Mouse (Mus musculus) heart, postnatal 36 days (tissue): ENCODE data around the gene Dnajc22. TPM values are rescaled to one million over a fixed set of nuclear protein-coding genes. Genes with fewer than 3 reads are reported as not detected.

Source experiments
- DNase-seq, 2 experiments: peaks; one replicate each; pipeline ENCODE4 v3.0.0; 2021 to 2022
- intact Hi-C: fragments of 180-260 bp; cut with DNase I; formaldehyde crosslinking; loops from one replicate; pipeline ENCODE4 v1.15.1; 2025
- total RNA-seq, 2 experiments: library from RNA; stranded (reverse); gene quantifications; 2 replicates each; pipeline ENCODE4 v1.2.3; 2021

The Dnajc22 gene
- total RNA-seq, 2 experiments from 2014 or later, result 0.22 to 0.36 TPM

DNA sequence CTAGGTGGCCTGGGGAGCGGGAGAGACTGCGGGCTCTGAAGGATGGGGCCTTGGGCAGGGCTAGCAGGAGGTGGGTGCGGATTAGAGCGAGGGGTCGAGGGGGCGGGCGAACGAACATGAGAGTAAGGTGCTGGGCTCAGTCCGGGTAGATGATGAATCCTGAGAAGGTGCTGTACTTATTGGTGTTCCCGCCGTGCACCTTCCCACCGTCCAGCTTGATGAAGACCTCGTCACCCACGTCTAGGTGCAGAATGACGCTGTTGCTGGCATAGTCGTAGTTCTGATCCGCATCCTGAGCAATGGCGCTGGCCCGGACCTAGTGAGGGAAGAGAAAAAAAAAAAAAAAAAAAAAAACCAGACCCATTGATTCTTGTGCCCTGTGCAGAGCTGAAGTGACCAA lies 8.4 kb upstream of the Dnajc22 start:
- intact Hi-C loops, result loop anchor here (5.0 kb wide), 2 partner anchors 53 to 183 kb away; no protein-coding TSS in a partner anchor
- no peak for DNase-seq

- DNase-seq, result no peak
- intact Hi-C loops, result no loop called here
Observed at GRCm38 (mm10) chr15:99085997-99086396, 7.0 kb upstream of the Dnajc22 start.

DNA sequence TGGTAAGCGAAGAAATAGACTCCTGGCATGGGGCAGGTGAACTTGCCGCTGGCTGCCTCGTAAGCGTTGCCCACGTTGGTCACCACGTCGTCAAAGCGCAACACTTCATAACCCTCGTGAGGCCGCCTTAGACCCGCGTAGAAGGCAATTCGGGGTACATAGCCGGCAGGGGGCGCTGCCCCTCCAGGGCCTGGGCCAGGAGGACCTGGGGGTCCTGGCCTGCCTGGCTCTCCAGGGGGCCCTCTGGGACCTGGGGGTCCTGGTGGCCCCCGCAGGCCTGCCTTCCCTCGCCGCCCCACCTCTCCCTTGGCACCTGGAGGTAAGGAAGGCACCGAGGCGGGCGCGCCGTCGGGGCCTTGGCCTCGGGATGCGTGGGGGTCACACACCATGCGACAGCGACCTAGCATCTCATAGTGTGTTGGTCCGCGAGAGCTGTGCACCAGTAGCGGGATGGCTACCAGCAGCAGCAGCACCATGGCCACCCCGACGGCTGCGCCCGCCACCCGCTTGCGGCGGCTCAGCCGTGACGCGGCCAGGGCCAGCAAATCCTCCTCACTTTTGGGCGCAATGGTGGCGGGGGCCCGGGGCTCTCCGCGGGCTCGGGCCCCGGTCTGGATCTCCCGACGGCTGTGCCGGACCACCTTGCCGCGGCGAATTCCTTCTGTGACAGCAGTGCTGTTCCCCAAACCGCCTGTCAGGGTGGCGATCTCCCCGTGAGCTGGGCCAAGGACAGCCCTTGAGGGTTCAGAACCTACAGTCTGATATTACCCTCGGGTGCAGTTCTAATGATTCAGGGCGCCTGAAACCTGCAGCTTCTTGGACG lies 5.5 kb upstream of the Dnajc22 start, which contains the start of gene C1ql4:
Gene C1ql4 (minus strand): TSS at position 565 of the 823 bp plus-strand sequence.
- intact Hi-C loops, result loop anchor here (2.0 kb wide), 1 partner anchor 37 kb away; no protein-coding TSS in a partner anchor
- no peak for DNase-seq

DNA sequence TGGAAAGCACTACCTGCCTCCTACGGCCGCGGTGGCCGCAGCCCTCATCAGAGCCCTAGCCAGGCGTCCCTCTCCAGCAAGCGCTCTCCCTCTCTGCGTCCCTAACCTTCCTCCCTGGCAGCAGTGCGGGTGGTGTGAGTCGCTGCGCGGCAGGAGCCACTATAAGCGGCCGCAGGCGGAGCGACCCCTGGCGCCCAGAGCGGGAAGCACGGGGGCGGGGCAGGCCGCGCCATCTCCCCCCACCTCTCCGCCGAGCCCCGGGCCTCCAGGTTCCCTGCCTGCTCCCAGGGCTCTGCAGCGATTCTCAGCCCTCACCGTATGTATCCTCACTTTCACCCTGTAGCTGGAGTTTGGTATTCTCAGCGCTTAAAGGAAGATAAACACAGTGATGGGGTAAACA lies 4.7 kb upstream of the Dnajc22 start:
- intact Hi-C loops, result loop anchor here (2.0 kb wide), 1 partner anchor 37 kb away; no protein-coding TSS in a partner anchor
- DNase-seq, result peak; percentile 81 to 83

DNA sequence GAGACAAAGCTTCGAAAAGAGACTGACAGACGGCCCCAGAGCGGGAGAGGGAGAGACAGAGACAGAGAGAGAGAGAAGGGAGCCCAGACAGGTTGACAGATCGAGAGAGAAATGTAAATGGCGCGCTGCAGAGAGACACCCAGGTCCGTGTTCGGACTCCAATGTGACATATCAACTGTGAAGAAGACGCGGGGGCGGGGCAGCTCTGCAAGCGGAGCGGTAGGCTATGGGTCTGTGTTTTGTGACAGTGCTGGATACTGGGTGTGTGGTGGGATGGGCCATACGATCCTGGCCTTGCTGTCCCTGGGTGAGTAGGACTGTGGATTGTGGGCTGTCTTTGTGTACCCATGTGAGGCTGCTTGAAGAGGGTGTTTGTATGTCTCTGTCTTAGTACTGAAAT lies 3.9 kb upstream of the Dnajc22 start:
- DNase-seq, result no peak
- intact Hi-C loops, result loop anchor here (2.0 kb wide), 1 partner anchor 38 kb away; no protein-coding TSS in a partner anchor

- intact Hi-C loops, result no loop called here
- DNase-seq, result peak; percentile 41 to 52
Observed at GRCm38 (mm10) chr15:99093291-99094258, 605 bp downstream of the Dnajc22 start.

- intact Hi-C loops, result no loop called here
- no peak for DNase-seq
Observed at GRCm38 (mm10) chr15:99094631-99095270, 1.8 kb downstream of the Dnajc22 start.

- intact Hi-C loops, result no loop called here
- no peak for DNase-seq
Observed at GRCm38 (mm10) chr15:99095356-99095755, 2.4 kb downstream of the Dnajc22 start.

- intact Hi-C loops, result no loop called here
- DNase-seq, result no peak
Observed at GRCm38 (mm10) chr15:99096061-99096793, 3.3 kb downstream of the Dnajc22 start.

DNA sequence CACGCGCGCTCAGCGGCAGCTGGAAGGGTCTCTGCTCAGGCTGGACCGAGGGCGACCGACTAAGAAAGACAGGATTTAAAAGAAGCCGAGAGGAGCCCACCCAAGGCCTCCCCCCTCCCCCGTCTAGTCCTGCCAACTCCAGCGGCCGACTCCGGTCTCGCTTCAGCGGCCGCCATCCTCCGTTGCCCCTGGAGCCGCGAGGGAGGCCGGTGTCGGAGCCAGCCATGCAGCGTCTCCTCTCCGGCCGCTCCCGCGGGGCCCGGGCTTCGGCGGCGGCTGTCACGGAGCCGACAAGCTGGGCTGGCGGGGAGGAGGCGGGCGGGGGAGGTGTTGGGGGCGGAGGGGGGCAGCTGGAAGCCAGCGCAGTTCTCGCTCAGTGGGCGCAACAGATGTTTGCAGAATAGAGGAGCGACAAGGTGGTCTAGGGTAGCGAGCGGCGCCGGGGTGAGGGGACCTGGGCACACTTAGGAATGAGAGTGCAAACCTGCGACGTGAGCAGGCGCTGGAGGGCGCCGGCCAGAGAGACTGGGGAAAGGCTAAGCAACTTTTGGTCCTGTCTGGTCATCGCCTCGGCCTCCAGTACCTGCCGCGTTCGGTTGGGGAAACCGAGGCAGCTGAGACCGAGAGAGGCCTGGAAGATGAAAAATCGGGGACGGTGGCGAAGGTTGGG lies 4.0 kb downstream of the Dnajc22 start:
- DNase-seq, result peak in 1 of 2 experiments; percentile 34
- intact Hi-C loops, result no loop called here

GRCm38 (mm10) chr15:99097840-99098492 lies 5.0 kb downstream of the Dnajc22 start:
- intact Hi-C loops, result no loop called here
- peak; percentile 41 to 48 for DNase-seq

- no peak for DNase-seq
- intact Hi-C loops, result no loop called here
Observed at GRCm38 (mm10) chr15:99098493-99098861, 5.5 kb downstream of the Dnajc22 start.

- intact Hi-C loops, result no loop called here
- peak; percentile 64 to 67 for DNase-seq
Observed at GRCm38 (mm10) chr15:99099139-99099556, 6.2 kb downstream of the Dnajc22 start.

DNA sequence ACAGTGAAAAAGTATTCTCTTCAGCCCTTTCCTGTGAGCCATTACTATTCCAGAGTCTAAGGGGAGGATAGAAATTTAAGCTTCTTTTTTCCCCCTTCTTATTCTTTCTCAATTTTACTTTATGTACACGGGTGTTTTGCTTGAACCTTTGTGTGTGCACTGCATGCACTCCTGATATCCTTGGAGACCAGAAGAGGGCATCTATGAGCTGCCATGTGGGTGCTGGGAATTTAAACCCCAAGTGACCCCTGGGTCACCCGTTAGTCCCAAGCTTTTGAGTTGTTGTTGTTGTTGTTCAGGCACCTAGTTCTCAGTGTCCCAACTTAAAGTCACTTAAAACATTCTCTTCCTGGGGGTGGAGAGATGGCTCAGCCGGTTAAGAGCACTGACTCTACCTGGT lies 7.0 kb downstream of the Dnajc22 start:
- intact Hi-C loops, result loop anchor here (5.0 kb wide), 1 partner anchor 92 kb away; no protein-coding TSS in a partner anchor
- no peak for DNase-seq

DNA sequence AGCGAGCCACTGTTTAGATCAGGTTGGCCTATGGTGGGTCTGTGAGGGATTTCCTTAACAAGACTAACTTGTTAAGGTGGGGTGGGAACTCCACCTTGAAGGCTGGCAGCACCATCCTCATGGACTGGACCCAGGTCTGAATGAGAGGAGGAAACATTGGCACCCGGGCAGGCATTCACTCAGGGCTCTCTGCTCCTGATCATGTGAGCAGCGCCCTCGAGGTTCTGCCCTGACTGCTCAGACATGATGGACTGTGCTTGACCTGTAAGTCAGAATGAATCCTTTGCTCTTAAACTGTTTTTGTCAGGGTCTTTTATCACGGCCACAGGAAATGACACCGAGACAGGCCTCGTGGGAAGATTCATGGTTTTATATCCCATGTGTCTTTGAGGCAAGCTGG lies 12.3 kb downstream of the Dnajc22 start:
- intact Hi-C loops, result no loop called here
- no peak for DNase-seq

DNA sequence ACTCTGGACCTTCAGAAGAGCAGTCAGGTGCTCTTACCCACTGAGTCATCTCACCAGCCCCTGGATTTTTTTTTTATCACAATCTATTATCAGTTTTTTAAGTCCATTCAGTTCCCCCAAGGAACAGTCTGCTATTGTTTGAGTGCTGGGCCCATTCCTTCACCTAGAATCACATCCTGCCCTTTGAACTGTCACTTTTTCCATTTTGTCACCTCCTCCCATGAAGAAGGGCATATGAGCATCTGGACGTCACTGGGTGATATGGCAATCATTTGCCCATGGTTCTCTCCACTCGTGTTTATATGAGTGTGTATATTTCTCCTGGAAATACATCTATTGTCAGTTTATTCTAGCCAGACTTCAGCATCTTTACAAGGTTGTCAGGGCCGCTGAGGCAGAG lies 14.9 kb downstream of the Dnajc22 start:
- no peak for DNase-seq
- intact Hi-C loops, result no loop called here

- intact Hi-C loops, result no loop called here
- DNase-seq, result no peak
Observed at GRCm38 (mm10) chr15:99111139-99111538, 18.2 kb downstream of the Dnajc22 start.

DNA sequence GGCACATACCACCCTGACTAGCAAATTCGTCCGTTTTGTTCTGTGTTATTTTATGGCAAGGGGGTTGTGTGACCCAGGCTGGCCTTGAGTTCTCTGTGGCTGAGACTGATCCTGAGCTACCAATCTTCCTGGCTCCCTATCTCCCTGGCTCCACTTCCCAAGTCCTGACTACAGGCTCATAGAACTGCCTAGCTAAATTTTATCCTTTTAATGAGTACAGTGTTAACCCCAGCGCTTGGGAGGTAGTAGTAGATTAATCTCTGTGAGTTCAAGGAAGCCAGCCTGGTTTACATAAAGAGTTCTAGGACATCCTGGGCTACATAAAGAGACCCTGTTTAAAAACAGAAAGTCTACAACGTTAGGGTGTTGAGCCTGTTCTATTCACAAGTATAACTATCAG lies 18.8 kb downstream of the Dnajc22 start:
- intact Hi-C loops, result no loop called here
- no peak for DNase-seq
